Mouse (Mus musculus) megakaryocyte, embryonic 14.5 days (primary cell): ENCODE measurements around the gene Spdef. TPM values are rescaled to one million over a fixed set of nuclear protein-coding genes. Genes with fewer than 3 reads are reported as not detected.

Experiments
- H3K27me3 ChIP-seq: replicated peaks from 2 replicates; pipeline ENCODE3; 2012; ENCODE audit warnings: inconsistent platforms
- H3K36me3 ChIP-seq: replicated peaks from 2 replicates; pipeline ENCODE3; 2012; ENCODE audit warnings: low read length, inconsistent platforms, mixed read lengths
- H3K4me1 ChIP-seq: 2 replicates; pipeline ENCODE4 v1.6.1; 2012; ENCODE audit warnings: inconsistent platforms
- H3K4me3 ChIP-seq: replicated peaks from 2 replicates; pipeline ENCODE3; 2012; ENCODE audit warnings: moderate library complexity, mild to moderate bottlenecking, inconsistent platforms
- H3K9me3 ChIP-seq: 2 replicates; pipeline ENCODE4 v1.6.1; 2012; ENCODE audit warnings: inconsistent platforms
- FLI1 ChIP-seq: IDR thresholded peaks from 2 replicates; pipeline ENCODE4 v1.6.1; 2012; ENCODE audit warnings: low read length, inconsistent platforms, mixed read lengths
- GATA1 ChIP-seq: IDR thresholded peaks from 3 replicates; pipeline ENCODE4 v1.6.1; 2012; ENCODE audit warnings: mixed read lengths, low read length, inconsistent platforms, borderline replicate concordance
- polyA plus RNA-seq: library from polyadenylated mRNA; stranded (reverse); fragments of >175 nt; gene quantifications from 2 replicates; pipeline ENCODE4 v1.2.3, GENCODE M21; 2012; ENCODE audit warnings: low replicate concordance; ENCODE audit not compliant: insufficient read depth

Spdef gene
- polyA plus RNA-seq = 1.4 and 2.3 TPM in 2 replicates

GRCm38 (mm10) chr17:27728770-27729169, at the start of gene Spdef:
Spdef (minus strand) TSS chr17:27728955.
- no peak within 1 kb of the TSS for H3K4me3 ChIP-seq
- TF ChIP-seq GATA1 (no peak), FLI1 (no peak)
- no peaks in the 10 kb centered on the region for H3K36me3 ChIP-seq
- peaks cover 80% of the 10 kb centered on the region for H3K27me3 ChIP-seq
- peaks cover 13% of the 10 kb centered on the region for H3K4me1 ChIP-seq
- peaks cover 3% of the 10 kb centered on the region; the same call in 1 of the 2 replicates for H3K9me3 ChIP-seq

- Histone ChIP-seq H3K4me1 (peaks cover 98% of the 10 kb centered on the region), H3K9me3 (no peaks in the 10 kb centered on the region), H3K36me3 (peaks cover 89% of the 10 kb centered on the region), H3K4me3 (peak overlapping the region; percentile 71), H3K27me3 (no peaks in the 10 kb centered on the region)
- TF ChIP-seq FLI1 = no peak
- TF ChIP-seq GATA1 = no peak
Observed at GRCm38 (mm10) chr17:27777823-27778222, 49.1 kb upstream of the Spdef start.

- H3K27me3 ChIP-seq = no peaks in the 10 kb centered on the region
- no peaks in the 10 kb centered on the region for H3K9me3 ChIP-seq
- H3K4me3 ChIP-seq = no peak overlapping the region
- TF ChIP-seq GATA1 (no peak), FLI1 (no peak)
- H3K4me1 ChIP-seq = peaks cover 94% of the 10 kb centered on the region
- H3K36me3 ChIP-seq = peaks cover 96% of the 10 kb centered on the region
Observed at GRCm38 (mm10) chr17:27774198-27774597, 45.4 kb upstream of the Spdef start.

- no peak for TF ChIP-seq GATA1
- no peak for TF ChIP-seq FLI1
- H3K9me3 ChIP-seq = no peaks in the 10 kb centered on the region
- no peaks in the 10 kb centered on the region for H3K27me3 ChIP-seq
- peaks cover 94% of the 10 kb centered on the region for H3K4me1 ChIP-seq
- peaks cover 97% of the 10 kb centered on the region for H3K36me3 ChIP-seq
- no peak overlapping the region for H3K4me3 ChIP-seq
Observed at GRCm38 (mm10) chr17:27771616-27772015, 42.9 kb upstream of the Spdef start.

GRCm38 (mm10) chr17:27768817-27769542, 40.2 kb upstream of the Spdef start:
- peaks cover 96% of the 10 kb centered on the region for H3K36me3 ChIP-seq

GRCm38 (mm10) chr17:27767543-27767942, 38.8 kb upstream of the Spdef start:
- TF ChIP-seq FLI1 (no peak), GATA1 (no peak)
- Histone ChIP-seq H3K4me3 (peak overlapping the region; percentile 77), H3K9me3 (peaks cover 8% of the 10 kb centered on the region), H3K36me3 (peaks cover 96% of the 10 kb centered on the region), H3K27me3 (no peaks in the 10 kb centered on the region), H3K4me1 (peaks cover 90% of the 10 kb centered on the region)

More at GRCm38 (mm10) chr17:27768817-27769542, 40.2 kb upstream of the Spdef start:
- Histone ChIP-seq H3K27me3 (no peaks in the 10 kb centered on the region), H3K4me1 (peaks cover 90% of the 10 kb centered on the region), H3K9me3 (peaks cover 8% of the 10 kb centered on the region), H3K4me3 (peak overlapping the region; percentile 67)
- TF ChIP-seq GATA1 (no peak), FLI1 (no peak)

- Histone ChIP-seq H3K36me3 (peaks cover 96% of the 10 kb centered on the region), H3K4me1 (peaks cover 92% of the 10 kb centered on the region), H3K4me3 (peak overlapping the region; percentile 74), H3K9me3 (peaks cover 8% of the 10 kb centered on the region), H3K27me3 (no peaks in the 10 kb centered on the region)
- TF ChIP-seq GATA1 (no peak), FLI1 (no peak)
Observed at GRCm38 (mm10) chr17:27767120-27767519, 38.4 kb upstream of the Spdef start.

GRCm38 (mm10) chr17:27765066-27765465, 36.3 kb upstream of the Spdef start:
- Histone ChIP-seq H3K36me3 (peaks cover 99% of the 10 kb centered on the region), H3K27me3 (no peaks in the 10 kb centered on the region)

GRCm38 (mm10) chr17:27764453-27764852, 35.7 kb upstream of the Spdef start:
- TF ChIP-seq GATA1 (no peak), FLI1 (no peak)
- Histone ChIP-seq H3K4me1 (peaks cover 94% of the 10 kb centered on the region), H3K9me3 (peaks cover 8% of the 10 kb centered on the region), H3K27me3 (no peaks in the 10 kb centered on the region), H3K36me3 (peaks cover 99% of the 10 kb centered on the region), H3K4me3 (peak overlapping the region; percentile 57)

More at GRCm38 (mm10) chr17:27765066-27765465, 36.3 kb upstream of the Spdef start:
- Histone ChIP-seq H3K4me3 (peak overlapping the region; percentile 57), H3K4me1 (peaks cover 94% of the 10 kb centered on the region), H3K9me3 (peaks cover 8% of the 10 kb centered on the region)
- TF ChIP-seq GATA1 = no peak
- no peak for TF ChIP-seq FLI1

GRCm38 (mm10) chr17:27762884-27763283, 34.1 kb upstream of the Spdef start:
- Histone ChIP-seq H3K4me1 (peaks cover 93% of the 10 kb centered on the region), H3K4me3 (no peak overlapping the region), H3K36me3 (peaks cover 95% of the 10 kb centered on the region), H3K9me3 (peaks cover 8% of the 10 kb centered on the region), H3K27me3 (no peaks in the 10 kb centered on the region)
- no peak for TF ChIP-seq GATA1
- no peak for TF ChIP-seq FLI1
